Mouse (Mus musculus): ENCODE data around the gene Tmco1.
"Not testable (repeated sequence)": the region's sequence is repeated elsewhere in the genome, so short reads cannot be mapped to it uniquely, and the experiment has no call there.

The Tmco1 gene

GRCm38 (mm10) chr1:167339177-167339781 is 31.1 kb downstream of the Tmco1 start:
- DNase-seq: peak; percentile 11

GRCm38 (mm10) chr1:167340111-167340787 is 32.1 kb downstream of the Tmco1 start:
- DNase-seq: peak; percentile 26

- DNase-seq: no peak
These were observed 32.8 kb downstream of the Tmco1 start for GRCm38 (mm10) chr1:167340910-167341528.

GRCm38 (mm10) chr1:167342831-167343230 is 34.7 kb downstream of the Tmco1 start:
- no peak for DNase-seq

GRCm38 (mm10) chr1:167345994-167346520 is 37.9 kb downstream of the Tmco1 start:
- DNase-seq: not testable (repeated sequence)

- not testable (repeated sequence) for DNase-seq
These were observed 41.0 kb downstream of the Tmco1 start for GRCm38 (mm10) chr1:167349206-167349605.

- DNase-seq: peak; percentile 83
These were observed 41.8 kb downstream of the Tmco1 start, which contains the start of gene Aldh9a1 for GRCm38 (mm10) chr1:167349815-167350596. Gene Aldh9a1, plus strand, starts transcription at chr1:167349991.

- no peak for DNase-seq
These were observed 42.6 kb downstream of the Tmco1 start for GRCm38 (mm10) chr1:167350597-167351415.

GRCm38 (mm10) chr1:167352403-167352802 is 44.2 kb downstream of the Tmco1 start:
- no peak for DNase-seq

GRCm38 (mm10) chr1:167357387-167357786 is 49.2 kb downstream of the Tmco1 start:
- DNase-seq: no peak

GRCm38 (mm10) chr1:167358731-167359130 is 50.6 kb downstream of the Tmco1 start:
- DNase-seq: no peak

GRCm38 (mm10) chr1:167360268-167360667 is 52.1 kb downstream of the Tmco1 start:
- DNase-seq: no peak

- no peak for DNase-seq
These were observed 54.6 kb downstream of the Tmco1 start for GRCm38 (mm10) chr1:167362819-167363218.

- DNase-seq: no peak
These were observed 55.1 kb downstream of the Tmco1 start for GRCm38 (mm10) chr1:167363322-167363721.

GRCm38 (mm10) chr1:167365808-167366207 is 57.6 kb downstream of the Tmco1 start:
- no peak for DNase-seq

- no peak for DNase-seq
These were observed 58.4 kb downstream of the Tmco1 start for GRCm38 (mm10) chr1:167366621-167367020.

- DNase-seq: no peak
These were observed 59.8 kb downstream of the Tmco1 start for GRCm38 (mm10) chr1:167368018-167368417.

- DNase-seq: no peak
These were observed 60.3 kb downstream of the Tmco1 start for GRCm38 (mm10) chr1:167368513-167368912.

GRCm38 (mm10) chr1:167369905-167370304 is 61.7 kb downstream of the Tmco1 start:
- peak; percentile 90 for DNase-seq

GRCm38 (mm10) chr1:167372739-167373138 is 64.6 kb downstream of the Tmco1 start:
- DNase-seq: no peak

GRCm38 (mm10) chr1:167374003-167374784 is 66.0 kb downstream of the Tmco1 start:
- peak; percentile 74 for DNase-seq
